ENCODE assay signal across 8 mouse cellular contexts in the genomic region with DNA sequence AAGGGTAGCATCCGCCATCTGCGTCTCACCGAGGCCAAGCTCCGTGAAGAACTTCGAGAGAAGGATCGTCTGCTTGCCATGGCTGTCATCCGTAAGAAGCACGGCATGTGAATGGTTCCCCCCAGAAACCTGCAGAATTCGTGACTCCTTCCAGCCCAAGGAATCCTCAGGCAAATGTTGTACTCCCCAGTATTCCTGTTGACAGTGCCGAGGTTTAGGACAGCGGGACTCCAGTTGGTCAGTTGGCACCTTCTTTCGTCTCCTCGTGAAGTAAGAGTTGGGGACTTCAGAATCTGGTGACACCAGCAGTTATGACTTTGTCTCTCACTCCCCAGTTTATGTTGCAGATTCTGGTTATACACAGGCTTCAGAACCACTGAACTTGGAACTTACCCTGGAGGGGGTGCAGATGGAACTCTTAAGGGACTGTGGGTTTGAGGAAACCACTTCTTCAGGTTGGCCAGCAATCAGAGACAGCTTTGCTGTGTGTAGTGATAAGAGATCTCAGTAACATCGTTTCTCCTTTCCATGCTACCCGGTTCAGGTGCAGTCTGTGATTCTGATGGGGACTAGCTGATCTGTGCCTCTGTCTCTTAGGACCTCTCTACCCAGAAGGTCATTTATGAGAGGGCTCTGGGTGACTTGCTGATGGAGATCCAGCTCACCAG. TPM values are rescaled to one million over a fixed set of nuclear protein-coding genes. Genes with fewer than 3 reads are reported as not detected.
DNase-seq lines count a peak whose midpoint lies in the region; ATAC-seq lines count a peak whose summit lies in the region.

No protein-coding gene starts in this region.

- peak overlapping the region; percentile 91 for H3K9ac ChIP-seq in lung, embryonic 16.5 days (ENCODE audit: low read length)
- H3K9ac ChIP-seq in embryonic facial prominence, embryonic 15.5 days: peak overlapping the region; percentile 64
- H3K9ac ChIP-seq in intestine, embryonic 16.5 days (ENCODE audit: low read depth, low read length): peak overlapping the region; percentile 87
- H3K9ac ChIP-seq in neural tube, embryonic 14.5 days (replicated peaks; ENCODE audit: low read depth, low read length): peak overlapping the region; percentile 69

- H3K36me3 ChIP-seq in lung, embryonic 16.5 days (ENCODE audit: control insufficient read depth, insufficient read depth, low read length): peaks cover 6% of the 10 kb centered on the region; the same call in 1 of the 2 replicates
- peaks cover 11% of the 10 kb centered on the region; the same call in 1 of the 2 replicates for H3K36me3 ChIP-seq in embryonic facial prominence, embryonic 15.5 days
- no peaks in the 10 kb centered on the region for H3K36me3 ChIP-seq in intestine, embryonic 16.5 days (ENCODE audit: control insufficient read depth, insufficient read depth, low read length)
- no peaks in the 10 kb centered on the region for H3K36me3 ChIP-seq in neural tube, embryonic 14.5 days (ENCODE audit: control insufficient read depth, insufficient read depth, low read length)

- peaks cover 26% of the 10 kb centered on the region for H3K4me1 ChIP-seq in lung, embryonic 16.5 days (replicated peaks; ENCODE audit: control insufficient read depth, insufficient read depth, low read length)
- peaks cover 53% of the 10 kb centered on the region for H3K4me1 ChIP-seq in embryonic facial prominence, embryonic 15.5 days
- peaks cover 28% of the 10 kb centered on the region for H3K4me1 ChIP-seq in intestine, embryonic 16.5 days (ENCODE audit: control insufficient read depth, insufficient read depth, low read length)
- H3K4me1 ChIP-seq in neural tube, embryonic 14.5 days (ENCODE audit: control insufficient read depth, insufficient read depth, low read length): peaks cover 32% of the 10 kb centered on the region

- H3K4me2 ChIP-seq in lung, embryonic 16.5 days (ENCODE audit: low read depth, low read length): peak overlapping the region; percentile 91
- peak overlapping the region; percentile 92 for H3K4me2 ChIP-seq in embryonic facial prominence, embryonic 15.5 days (replicated peaks)
- H3K4me2 ChIP-seq in intestine, embryonic 16.5 days (ENCODE audit: low read depth, low read length): peak overlapping the region; percentile 67
- H3K4me2 ChIP-seq in neural tube, embryonic 14.5 days (ENCODE audit: low read depth, low read length): peak overlapping the region; percentile 98

- H3K27ac ChIP-seq in lung, embryonic 16.5 days (ENCODE audit: low read length): peak overlapping the region; percentile 84; the same call in 1 of the 2 replicates
- peak overlapping the region; percentile 92 for H3K27ac ChIP-seq in embryonic facial prominence, embryonic 15.5 days (replicated peaks)
- peak overlapping the region; percentile 79; the same call in 1 of the 2 replicates for H3K27ac ChIP-seq in intestine, embryonic 16.5 days (ENCODE audit: low read length)
- H3K27ac ChIP-seq in neural tube, embryonic 14.5 days (ENCODE audit: low read depth, low read length): peak overlapping the region; percentile 75

- H3K9me3 ChIP-seq in lung, embryonic 16.5 days (ENCODE audit: control insufficient read depth, low read length): no peaks in the 10 kb centered on the region
- no peaks in the 10 kb centered on the region for H3K9me3 ChIP-seq in embryonic facial prominence, embryonic 15.5 days (replicated peaks)
- no peaks in the 10 kb centered on the region for H3K9me3 ChIP-seq in intestine, embryonic 16.5 days (ENCODE audit: control insufficient read depth, low read length)
- no peaks in the 10 kb centered on the region for H3K9me3 ChIP-seq in neural tube, embryonic 14.5 days (ENCODE audit: control insufficient read depth, low read length)

- WGBS in lung, embryonic 16.5 days: 8% methylated on average over 15 of the region's 15 CpGs
- 20% methylated on average over 15 of the region's 15 CpGs for WGBS in embryonic facial prominence, embryonic 15.5 days
- WGBS in intestine, embryonic 16.5 days: 18% methylated on average over 15 of the region's 15 CpGs
- 23% methylated on average over 15 of the region's 15 CpGs for WGBS in neural tube, embryonic 14.5 days

- H3K27me3 ChIP-seq in lung, embryonic 16.5 days (ENCODE audit: control insufficient read depth, insufficient read depth, low read depth, low read length): no peaks in the 10 kb centered on the region
- no peaks in the 10 kb centered on the region for H3K27me3 ChIP-seq in embryonic facial prominence, embryonic 15.5 days
- no peaks in the 10 kb centered on the region for H3K27me3 ChIP-seq in intestine, embryonic 16.5 days (replicated peaks; ENCODE audit: control insufficient read depth, insufficient read depth, low read length)
- H3K27me3 ChIP-seq in neural tube, embryonic 14.5 days (ENCODE audit: control insufficient read depth, insufficient read depth, low read length): no peaks in the 10 kb centered on the region

- H3K4me3 ChIP-seq in lung, embryonic 16.5 days (ENCODE audit: low read length): peak overlapping the region; percentile 89
- peak overlapping the region; percentile 71 for H3K4me3 ChIP-seq in embryonic facial prominence, embryonic 15.5 days (replicated peaks)
- peak overlapping the region; percentile 84 for H3K4me3 ChIP-seq in intestine, embryonic 16.5 days (ENCODE audit: low read length)
- peak overlapping the region; percentile 78 for H3K4me3 ChIP-seq in neural tube, embryonic 14.5 days (ENCODE audit: low read depth, low read length)

- DNase-seq in lung, postnatal 14 days: no peak
- no peak for DNase-seq in layer of hippocampus, adult 18-20 months (ENCODE audit: low spot score in 2 of 2)
- DNase-seq in retina, postnatal 1 day: no peak
- no peak for DNase-seq in thymus, postnatal 14 days

- no peak for ATAC-seq in lung, embryonic 16.5 days (ENCODE audit: low read depth)
- no peak for ATAC-seq in embryonic facial prominence, embryonic 15.5 days (ENCODE audit: insufficient number of reproducible peaks, low FRiP score, low TSS enrichment, low read depth)
- no peak for ATAC-seq in intestine, embryonic 16.5 days
- ATAC-seq in neural tube, embryonic 14.5 days (ENCODE audit: low read depth): no peak

RNA-seq across cellular contexts. Expression of gene Thap11, which starts 1.4 kb away (rescaled TPM):
- 55.2 and 56.0 TPM in 2 replicates for polyA plus RNA-seq in lung, embryonic 16.5 days (2015; fragmentation: Nextera tagmentation; extraction: Ambion mirVana)
- polyA plus RNA-seq in embryonic facial prominence, embryonic 15.5 days (2015; fragmentation: Nextera tagmentation; extraction: Ambion mirVana): 73.2 and 75.8 TPM in 2 replicates
- polyA plus RNA-seq in intestine, embryonic 16.5 days (2015; fragmentation: Nextera tagmentation; extraction: Ambion mirVana): 49.4 and 49.6 TPM in 2 replicates
- polyA plus RNA-seq in neural tube, embryonic 14.5 days (2014; fragmentation: Nextera tagmentation; extraction: Ambion mirVana): 44.1 and 54.1 TPM in 2 replicates
- total RNA-seq in layer of hippocampus, adult 18-20 months (2021): 10 to 100 TPM; 43.0 to 46.5 TPM

RNA-seq across cellular contexts. Expression of gene Cenpt, which starts 3.2 kb away (rescaled TPM):
- 41.2 and 42.7 TPM in 2 replicates for polyA plus RNA-seq in lung, embryonic 16.5 days (2015; fragmentation: Nextera tagmentation; extraction: Ambion mirVana)
- polyA plus RNA-seq in embryonic facial prominence, embryonic 15.5 days (2015; fragmentation: Nextera tagmentation; extraction: Ambion mirVana): 44.9 and 46.9 TPM in 2 replicates
- 25.5 and 28.9 TPM in 2 replicates for polyA plus RNA-seq in intestine, embryonic 16.5 days (2015; fragmentation: Nextera tagmentation; extraction: Ambion mirVana)
- 49.6 and 51.4 TPM in 2 replicates for polyA plus RNA-seq in neural tube, embryonic 14.5 days (2014; fragmentation: Nextera tagmentation; extraction: Ambion mirVana)
- 10 to 100 TPM; 12.6 to 12.9 TPM for total RNA-seq in layer of hippocampus, adult 18-20 months (2021)

RNA-seq across cellular contexts. Expression of gene Nutf2, which starts 4.1 kb away (rescaled TPM):
- 179 and 215 TPM in 2 replicates for polyA plus RNA-seq in lung, embryonic 16.5 days (2015; fragmentation: Nextera tagmentation; extraction: Ambion mirVana)
- polyA plus RNA-seq in embryonic facial prominence, embryonic 15.5 days (2015; fragmentation: Nextera tagmentation; extraction: Ambion mirVana): 150 and 188 TPM in 2 replicates
- 165 and 207 TPM in 2 replicates for polyA plus RNA-seq in intestine, embryonic 16.5 days (2015; fragmentation: Nextera tagmentation; extraction: Ambion mirVana)
- 141 and 176 TPM in 2 replicates for polyA plus RNA-seq in neural tube, embryonic 14.5 days (2014; fragmentation: Nextera tagmentation; extraction: Ambion mirVana)
- total RNA-seq in layer of hippocampus, adult 18-20 months (2021): 10 to 100 TPM; 29.0 to 41.5 TPM

RNA-seq across cellular contexts. Expression of gene Edc4, which starts 24.4 kb away (rescaled TPM):
- 50.2 and 51.8 TPM in 2 replicates for polyA plus RNA-seq in lung, embryonic 16.5 days (2015; fragmentation: Nextera tagmentation; extraction: Ambion mirVana)
- polyA plus RNA-seq in embryonic facial prominence, embryonic 15.5 days (2015; fragmentation: Nextera tagmentation; extraction: Ambion mirVana): 48.9 and 56.3 TPM in 2 replicates
- 31.6 and 34.9 TPM in 2 replicates for polyA plus RNA-seq in intestine, embryonic 16.5 days (2015; fragmentation: Nextera tagmentation; extraction: Ambion mirVana)
- polyA plus RNA-seq in neural tube, embryonic 14.5 days (2014; fragmentation: Nextera tagmentation; extraction: Ambion mirVana): 38.3 and 44.9 TPM in 2 replicates
- 10 to 100 TPM; 63.6 to 67.4 TPM for total RNA-seq in layer of hippocampus, adult 18-20 months (2021)

RNA-seq across cellular contexts. Expression of gene Tsnaxip1, which starts 28.8 kb away (rescaled TPM):
- polyA plus RNA-seq in lung, embryonic 16.5 days (2015; fragmentation: Nextera tagmentation; extraction: Ambion mirVana): 4.0 and 4.6 TPM in 2 replicates
- polyA plus RNA-seq in embryonic facial prominence, embryonic 15.5 days (2015; fragmentation: Nextera tagmentation; extraction: Ambion mirVana): 3.5 and 7.2 TPM in 2 replicates
- polyA plus RNA-seq in intestine, embryonic 16.5 days (2015; fragmentation: Nextera tagmentation; extraction: Ambion mirVana): not detected in 2 replicates
- 0.26 and 0.28 TPM in 2 replicates for polyA plus RNA-seq in neural tube, embryonic 14.5 days (2014; fragmentation: Nextera tagmentation; extraction: Ambion mirVana)
- total RNA-seq in layer of hippocampus, adult 18-20 months (2021): under 1 TPM in 1 of 2 experiments, not detected in 1; 0.25 TPM
